Mouse (Mus musculus) ES-E14 (cell line): ENCODE data around the gene Zfp119b. TPM values are rescaled to one million over a fixed set of nuclear protein-coding genes. Genes with fewer than 3 reads are reported as not detected.

Source experiments
- total RNA-seq: library from RNA; depleted of rRNA; stranded (reverse); fragments of 300-350 nt; gene quantifications from 2 replicates; pipeline ENCODE4 v1.2.3, GENCODE M21; 2012; rRNA removed

The Zfp119b gene
- total RNA-seq, 1 experiment = 4.6 TPM

Other genes starting within 250 kb of the Zfp119b start
- 4.9 and 6.6 TPM in 2 replicates for gene Pot1b, start 236.9 kb downstream of the Zfp119b start, total RNA-seq
- gene Adgre4, start 199.5 kb downstream of the Zfp119b start, total RNA-seq = not detected in 2 replicates
- 4.2 and 5.4 TPM in 2 replicates for gene Zfp119a, start 70.6 kb downstream of the Zfp119b start, total RNA-seq
- gene Zfp959, start 57.4 kb downstream of the Zfp119b start, total RNA-seq = 6.6 and 6.9 TPM in 2 replicates
- 0.49 and 0.74 TPM in 2 replicates for gene Ebi3, start 3.1 kb upstream of the Zfp119b start, total RNA-seq
- gene Yju2, start 9.6 kb upstream of the Zfp119b start, total RNA-seq = 14.0 and 14.7 TPM in 2 replicates
- gene Shd, start 21.0 kb upstream of the Zfp119b start, total RNA-seq = 1.5 and 2.4 TPM in 2 replicates
- gene Fsd1, start 37.0 kb upstream of the Zfp119b start, total RNA-seq = 24.2 and 50.7 TPM in 2 replicates
- gene Stap2, start 56.1 kb upstream of the Zfp119b start, total RNA-seq = 3.4 and 6.4 TPM in 2 replicates
- gene Mpnd, start 56.2 kb upstream of the Zfp119b start, total RNA-seq = 39.0 and 61.5 TPM in 2 replicates
- 67.7 and 73.8 TPM in 2 replicates for gene Sh3gl1, start 87.1 kb upstream of the Zfp119b start, total RNA-seq
- gene Chaf1a, start 90.9 kb upstream of the Zfp119b start, total RNA-seq = 48.3 and 57.9 TPM in 2 replicates
- gene Ubxn6, start 125.5 kb upstream of the Zfp119b start, total RNA-seq = 34.8 and 38.8 TPM in 2 replicates
- gene Hdgfl2, start 130.1 kb upstream of the Zfp119b start, total RNA-seq = 165 and 204 TPM in 2 replicates
- gene Plin4, start 160.3 kb upstream of the Zfp119b start, total RNA-seq = 0.31 and 0.69 TPM in 2 replicates
- 1.4 and 2.1 TPM in 2 replicates for gene Plin5, start 168.1 kb upstream of the Zfp119b start, total RNA-seq
- gene Lrg1, start 172.5 kb upstream of the Zfp119b start, total RNA-seq = not detected in 2 replicates
- gene Sema6b, start 190.8 kb upstream of the Zfp119b start, total RNA-seq = 2.9 and 7.1 TPM in 2 replicates
- 1.3 and 1.7 TPM in 2 replicates for gene Tnfaip8l1, start 213.0 kb upstream of the Zfp119b start, total RNA-seq
- gene Mydgf, start 234.4 kb upstream of the Zfp119b start, total RNA-seq = 71.1 and 95.2 TPM in 2 replicates